Mouse (Mus musculus) hindbrain, embryonic 16.5 days (tissue): ENCODE measurements at regions not wholly inside any gene's neighbourhood (a gene's known extent, or its start where the extent isn't known, plus 50 kb on each side); places are given as distances from the start of the nearest gene placed in this dataset.

Source experiments
- ATAC-seq: fragments of 200-750 bp; cut with Nextera tagmentation; 2 replicates; pipeline ENCODE4 v1.8.0; 2017; ENCODE audit warnings: moderate TSS enrichment, moderate library complexity
- H3K27ac ChIP-seq: fragments of 300-500 bp; sonication (generic); 2 replicates; pipeline ENCODE4 v1.5.1; 2014; ENCODE audit warnings: low read depth, mild to moderate bottlenecking, control low read depth, low read length, moderate library complexity
- H3K27me3 ChIP-seq: fragments of 300-500 bp; sonication (generic); replicated peaks from 2 replicates; pipeline ENCODE4 v1.6.1; 2014; ENCODE audit warnings: low read length; ENCODE audit not compliant: control insufficient read depth, insufficient read depth
- H3K36me3 ChIP-seq: fragments of 300-500 bp; sonication (generic); 2 replicates; pipeline ENCODE4 v1.6.1; 2014; ENCODE audit warnings: mild to moderate bottlenecking, low read length, moderate library complexity, mixed read lengths; ENCODE audit not compliant: control insufficient read depth, insufficient read depth
- H3K4me1 ChIP-seq: fragments of 300-500 bp; sonication (generic); 2 replicates; pipeline ENCODE4 v1.6.1; 2014; ENCODE audit warnings: low read depth, low read length; ENCODE audit not compliant: control insufficient read depth, insufficient read depth
- H3K4me2 ChIP-seq: fragments of 300-500 bp; sonication (generic); 2 replicates; pipeline ENCODE4 v1.6.1; 2014; ENCODE audit warnings: mild to moderate bottlenecking, low read length, control low read depth, moderate library complexity
- H3K4me3 ChIP-seq: fragments of 300-500 bp; sonication (generic); 2 replicates; pipeline ENCODE4 v1.5.1; 2014; ENCODE audit warnings: mild to moderate bottlenecking, low read length, control low read depth, moderate library complexity
- H3K9ac ChIP-seq: fragments of 300-500 bp; sonication (generic); 2 replicates; pipeline ENCODE4 v1.6.1; 2014; ENCODE audit warnings: low read depth, mild to moderate bottlenecking, control low read depth, low read length, moderate library complexity
- H3K9me3 ChIP-seq: fragments of 300-500 bp; sonication (generic); 2 replicates; pipeline ENCODE4 v1.6.1; 2014; ENCODE audit warnings: mild to moderate bottlenecking, low read length, moderate library complexity; ENCODE audit not compliant: control insufficient read depth
- WGBS: fragments of 180-500 bp; shearing (Covaris S2); extraction: QIAGEN DNeasy Blood & Tissue Kit; methylation state at CpG from one replicate; pipeline ENCODE4 v1.1.7; 2014; 5-methylcytosine and 5-hydroxymethylcytosine counted together

GRCm38 (mm10) chr12:70706806-70707628 is 118.3 kb upstream of the Frmd6 start:
- no peak overlapping the region for H3K27ac ChIP-seq
- no peaks in the 10 kb centered on the region for H3K9me3 ChIP-seq
- H3K4me2 ChIP-seq, result no peak overlapping the region
- 86% methylated on average over 11 of the region's 11 CpGs for WGBS
- H3K4me1 ChIP-seq, result no peaks in the 10 kb centered on the region
- no peaks in the 10 kb centered on the region for H3K27me3 ChIP-seq
- no peak for ATAC-seq
- no peak overlapping the region for H3K4me3 ChIP-seq
- no peak overlapping the region for H3K9ac ChIP-seq
- no peaks in the 10 kb centered on the region for H3K36me3 ChIP-seq

GRCm38 (mm10) chr12:70707629-70708289 is 117.6 kb upstream of the Frmd6 start:
- no peak overlapping the region for H3K27ac ChIP-seq
- no peak overlapping the region for H3K4me2 ChIP-seq
- H3K9me3 ChIP-seq, result no peaks in the 10 kb centered on the region
- 68% methylated on average over 6 of the region's 6 CpGs for WGBS
- no peaks in the 10 kb centered on the region for H3K4me1 ChIP-seq
- no peaks in the 10 kb centered on the region for H3K27me3 ChIP-seq
- no peak overlapping the region for H3K9ac ChIP-seq
- ATAC-seq, result no peak
- no peaks in the 10 kb centered on the region for H3K36me3 ChIP-seq
- H3K4me3 ChIP-seq, result no peak overlapping the region

- Histone ChIP-seq H3K4me3 (no peak overlapping the region), H3K27ac (no peak overlapping the region), H3K4me2 (no peak overlapping the region), H3K27me3 (no peaks in the 10 kb centered on the region), H3K9me3 (no peaks in the 10 kb centered on the region), H3K9ac (no peak overlapping the region), H3K36me3 (no peaks in the 10 kb centered on the region), H3K4me1 (no peaks in the 10 kb centered on the region)
- no peak for ATAC-seq
- WGBS, result 94% methylated on average over 5 of the region's 5 CpGs
These were observed 117.0 kb upstream of the Frmd6 start for GRCm38 (mm10) chr12:70708290-70708668.

GRCm38 (mm10) chr12:70710311-70710710 is 115.0 kb upstream of the Frmd6 start:
- no peak overlapping the region for H3K4me3 ChIP-seq
- no peak overlapping the region for H3K27ac ChIP-seq
- no peaks in the 10 kb centered on the region for H3K27me3 ChIP-seq
- H3K4me1 ChIP-seq, result no peaks in the 10 kb centered on the region
- no peak overlapping the region for H3K4me2 ChIP-seq
- H3K36me3 ChIP-seq, result no peaks in the 10 kb centered on the region
- ATAC-seq, result no peak
- 93% methylated on average over 7 of the region's 7 CpGs for WGBS
- H3K9ac ChIP-seq, result no peak overlapping the region
- no peaks in the 10 kb centered on the region for H3K9me3 ChIP-seq

- Histone ChIP-seq H3K4me2 (no peak overlapping the region), H3K9ac (no peak overlapping the region), H3K27me3 (no peaks in the 10 kb centered on the region), H3K9me3 (no peaks in the 10 kb centered on the region), H3K27ac (no peak overlapping the region), H3K4me3 (no peak overlapping the region), H3K4me1 (no peaks in the 10 kb centered on the region), H3K36me3 (no peaks in the 10 kb centered on the region)
- no peak for ATAC-seq
- WGBS, result 58% methylated on average over 5 of the region's 5 CpGs
These were observed 114.3 kb upstream of the Frmd6 start for GRCm38 (mm10) chr12:70711030-70711429.

- Histone ChIP-seq H3K9me3 (no peaks in the 10 kb centered on the region), H3K36me3 (no peaks in the 10 kb centered on the region), H3K27ac (no peak overlapping the region), H3K4me2 (no peak overlapping the region), H3K27me3 (no peaks in the 10 kb centered on the region), H3K4me3 (no peak overlapping the region), H3K9ac (no peak overlapping the region), H3K4me1 (no peaks in the 10 kb centered on the region)
- ATAC-seq, result no peak
- WGBS, result 56% methylated on average over 5 of the region's 5 CpGs
These were observed 112.8 kb upstream of the Frmd6 start for GRCm38 (mm10) chr12:70712322-70713024.

GRCm38 (mm10) chr12:70713499-70714280 is 111.6 kb upstream of the Frmd6 start:
- no peak overlapping the region for H3K9ac ChIP-seq
- H3K4me3 ChIP-seq, result no peak overlapping the region
- H3K36me3 ChIP-seq, result no peaks in the 10 kb centered on the region
- H3K27ac ChIP-seq, result no peak overlapping the region
- H3K9me3 ChIP-seq, result no peaks in the 10 kb centered on the region
- H3K4me1 ChIP-seq, result no peaks in the 10 kb centered on the region
- no peak for ATAC-seq
- 66% methylated on average over 18 of the region's 18 CpGs for WGBS
- no peaks in the 10 kb centered on the region for H3K27me3 ChIP-seq
- H3K4me2 ChIP-seq, result no peak overlapping the region

- Histone ChIP-seq H3K4me3 (no peak overlapping the region), H3K9me3 (no peaks in the 10 kb centered on the region), H3K4me2 (no peak overlapping the region), H3K27ac (no peak overlapping the region), H3K9ac (no peak overlapping the region), H3K4me1 (no peaks in the 10 kb centered on the region), H3K36me3 (no peaks in the 10 kb centered on the region), H3K27me3 (no peaks in the 10 kb centered on the region)
- 37% methylated on average over 10 of the region's 11 CpGs for WGBS
- ATAC-seq, result no peak
These were observed 111.0 kb upstream of the Frmd6 start for GRCm38 (mm10) chr12:70714281-70714679.
